Mouse (Mus musculus): ENCODE results near the gene Hps4.

GRCm38 (mm10) chr5:112406017-112406416 is 63.1 kb downstream of the Hps4 start:
- no peak for TF ChIP-seq POLR2A (IDR thresholded peaks at IDR 0.05; ENCODE audit: low read depth, low read length)
- no peak for TF ChIP-seq CTCF (conservative IDR thresholded peaks at IDR 0.05; ENCODE audit: insufficient read depth, insufficient read length, low read depth, low read length)

Data from kidney, adult 2 months (tissue).